Mouse (Mus musculus): ENCODE measurements around the gene Ndufb5. TPM values are rescaled to one million over a fixed set of nuclear protein-coding genes. Genes with fewer than 3 reads are reported as not detected.
"Not testable (repeated sequence)": the region's sequence is repeated elsewhere in the genome, so short reads cannot be mapped to it uniquely, and the experiment has no call there.

The Ndufb5 gene
- polyA plus RNA-seq, 1 experiment from 2014 or later = 331 TPM

- DNase-seq (ENCODE audit: low spot score) (no peak), ATAC-seq (ENCODE audit: low read depth) (no peak)
- no peak overlapping the region for H3K9ac ChIP-seq (ENCODE audit: low read depth, low read length)
- no peak overlapping the region for H3K27ac ChIP-seq (replicated peaks; ENCODE audit: low read depth, low read length)
- H3K4me1 ChIP-seq (ENCODE audit: control insufficient read depth, insufficient read depth, low read length) = no peaks in the 10 kb centered on the region
- 89% methylated on average over 4 of the region's 4 CpGs for WGBS
- no peaks in the 10 kb centered on the region for H3K9me3 ChIP-seq (ENCODE audit: control insufficient read depth, low read length)
- H3K4me2 ChIP-seq (ENCODE audit: low read depth, low read length) = no peak overlapping the region
- no peaks in the 10 kb centered on the region for H3K27me3 ChIP-seq (replicated peaks; ENCODE audit: control insufficient read depth, insufficient read depth, low read length)
- no peaks in the 10 kb centered on the region for H3K36me3 ChIP-seq (ENCODE audit: control insufficient read depth, insufficient read depth, low read length)
- H3K4me3 ChIP-seq (ENCODE audit: low read depth, low read length) = no peak overlapping the region
These were observed 41.2 kb upstream of the Ndufb5 start for GRCm38 (mm10) chr3:32695583-32695980.

- Histone ChIP-seq H3K27me3 (replicated peaks; ENCODE audit: control insufficient read depth, insufficient read depth, low read length) (no peaks in the 10 kb centered on the region), H3K36me3 (ENCODE audit: control insufficient read depth, insufficient read depth, low read length) (no peaks in the 10 kb centered on the region), H3K9me3 (ENCODE audit: control insufficient read depth, low read length) (no peaks in the 10 kb centered on the region), H3K27ac (replicated peaks; ENCODE audit: low read depth, low read length) (no peak overlapping the region), H3K4me1 (ENCODE audit: control insufficient read depth, insufficient read depth, low read length) (no peaks in the 10 kb centered on the region), H3K9ac (ENCODE audit: low read depth, low read length) (0 out of 2 replicates have a peak overlapping the region, but pooled peaks have one; percentile 25), H3K4me3 (ENCODE audit: low read depth, low read length) (no peak overlapping the region), H3K4me2 (ENCODE audit: low read depth, low read length) (no peak overlapping the region)
- WGBS = 40% methylated on average over 7 of the region's 7 CpGs
- DNase-seq (ENCODE audit: low spot score) (peak; percentile 88), ATAC-seq (ENCODE audit: low read depth) (peak; percentile 63; the same call in 1 of the 2 replicates)
These were observed 38.4 kb upstream of the Ndufb5 start for GRCm38 (mm10) chr3:32698228-32698863.

GRCm38 (mm10) chr3:32704021-32704420 lies 32.8 kb upstream of the Ndufb5 start:
- not testable (repeated sequence) for H3K9me3 ChIP-seq (ENCODE audit: control insufficient read depth, low read length); DNase-seq (ENCODE audit: low spot score); H3K4me2 ChIP-seq (ENCODE audit: low read depth, low read length); ATAC-seq (ENCODE audit: low read depth); H3K27ac ChIP-seq (replicated peaks; ENCODE audit: low read depth, low read length); H3K27me3 ChIP-seq (replicated peaks; ENCODE audit: control insufficient read depth, insufficient read depth, low read length); H3K36me3 ChIP-seq (ENCODE audit: control insufficient read depth, insufficient read depth, low read length); H3K4me3 ChIP-seq (ENCODE audit: low read depth, low read length); H3K9ac ChIP-seq (ENCODE audit: low read depth, low read length); H3K4me1 ChIP-seq (ENCODE audit: control insufficient read depth, insufficient read depth, low read length)
- 93% methylated on average over 6 of the region's 6 CpGs for WGBS

GRCm38 (mm10) chr3:32704632-32705031 lies 32.2 kb upstream of the Ndufb5 start:
- H3K27me3 ChIP-seq (replicated peaks; ENCODE audit: control insufficient read depth, insufficient read depth, low read length); H3K4me3 ChIP-seq (ENCODE audit: low read depth, low read length); DNase-seq (ENCODE audit: low spot score); H3K4me2 ChIP-seq (ENCODE audit: low read depth, low read length); H3K36me3 ChIP-seq (ENCODE audit: control insufficient read depth, insufficient read depth, low read length); H3K9me3 ChIP-seq (ENCODE audit: control insufficient read depth, low read length); H3K27ac ChIP-seq (replicated peaks; ENCODE audit: low read depth, low read length); H3K9ac ChIP-seq (ENCODE audit: low read depth, low read length); H3K4me1 ChIP-seq (ENCODE audit: control insufficient read depth, insufficient read depth, low read length); ATAC-seq (ENCODE audit: low read depth): not testable (repeated sequence)
- WGBS = 82% methylated on average over 10 of the region's 10 CpGs

GRCm38 (mm10) chr3:32705647-32706348 lies 31.0 kb upstream of the Ndufb5 start, which contains the start of gene Actl6a:
Actl6a (plus strand) TSS chr3:32706298.
- WGBS = 81% methylated on average over 9 of the region's 9 CpGs
- not testable (repeated sequence) for H3K4me2 ChIP-seq (ENCODE audit: low read depth, low read length); H3K27ac ChIP-seq (replicated peaks; ENCODE audit: low read depth, low read length); ATAC-seq (ENCODE audit: low read depth); H3K4me1 ChIP-seq (ENCODE audit: control insufficient read depth, insufficient read depth, low read length); H3K27me3 ChIP-seq (replicated peaks; ENCODE audit: control insufficient read depth, insufficient read depth, low read length); H3K9ac ChIP-seq (ENCODE audit: low read depth, low read length); H3K4me3 ChIP-seq (ENCODE audit: low read depth, low read length); H3K36me3 ChIP-seq (ENCODE audit: control insufficient read depth, insufficient read depth, low read length); H3K9me3 ChIP-seq (ENCODE audit: control insufficient read depth, low read length); DNase-seq (ENCODE audit: low spot score)

- H3K4me3 ChIP-seq (ENCODE audit: low read depth, low read length) = peak overlapping the region; percentile 94
- no peaks in the 10 kb centered on the region for H3K9me3 ChIP-seq (ENCODE audit: control insufficient read depth, low read length)
- DNase-seq (ENCODE audit: low spot score) (no peak), ATAC-seq (ENCODE audit: low read depth) (no peak)
- H3K4me2 ChIP-seq (ENCODE audit: low read depth, low read length) = peak overlapping the region; percentile 57
- 2% methylated on average over 4 of the region's 4 CpGs for WGBS
- no peak overlapping the region for H3K27ac ChIP-seq (replicated peaks; ENCODE audit: low read depth, low read length)
- H3K27me3 ChIP-seq (replicated peaks; ENCODE audit: control insufficient read depth, insufficient read depth, low read length) = no peaks in the 10 kb centered on the region
- peaks cover 15% of the 10 kb centered on the region for H3K36me3 ChIP-seq (ENCODE audit: control insufficient read depth, insufficient read depth, low read length)
- peaks cover 5% of the 10 kb centered on the region; the same call in 1 of the 2 replicates for H3K4me1 ChIP-seq (ENCODE audit: control insufficient read depth, insufficient read depth, low read length)
- peak overlapping the region; percentile 46; the same call in 1 of the 2 replicates for H3K9ac ChIP-seq (ENCODE audit: low read depth, low read length)
These were observed 28.8 kb upstream of the Ndufb5 start for GRCm38 (mm10) chr3:32708052-32708367.

- ATAC-seq (ENCODE audit: low read depth) = peak; percentile 100
- Histone ChIP-seq H3K4me2 (ENCODE audit: low read depth, low read length) (peak overlapping the region; percentile 57), H3K4me1 (ENCODE audit: control insufficient read depth, insufficient read depth, low read length) (peaks cover 5% of the 10 kb centered on the region; the same call in 1 of the 2 replicates), H3K9ac (ENCODE audit: low read depth, low read length) (peak overlapping the region; percentile 93), H3K4me3 (ENCODE audit: low read depth, low read length) (peak overlapping the region; percentile 94), H3K36me3 (ENCODE audit: control insufficient read depth, insufficient read depth, low read length) (peaks cover 21% of the 10 kb centered on the region), H3K9me3 (ENCODE audit: control insufficient read depth, low read length) (no peaks in the 10 kb centered on the region), H3K27ac (replicated peaks; ENCODE audit: low read depth, low read length) (peak overlapping the region; percentile 87), H3K27me3 (replicated peaks; ENCODE audit: control insufficient read depth, insufficient read depth, low read length) (no peaks in the 10 kb centered on the region)
- WGBS = 2% methylated on average over 38 of the region's 90 CpGs
- peak; percentile 99 for DNase-seq (ENCODE audit: low spot score)
These were observed 28.2 kb upstream of the Ndufb5 start for GRCm38 (mm10) chr3:32708368-32709231.

- 6% methylated on average over 9 of the region's 9 CpGs for WGBS
- Histone ChIP-seq H3K4me3 (ENCODE audit: low read depth, low read length) (peak overlapping the region; percentile 94), H3K9me3 (ENCODE audit: control insufficient read depth, low read length) (no peaks in the 10 kb centered on the region), H3K4me1 (ENCODE audit: control insufficient read depth, insufficient read depth, low read length) (peaks cover 5% of the 10 kb centered on the region; the same call in 1 of the 2 replicates), H3K9ac (ENCODE audit: low read depth, low read length) (peak overlapping the region; percentile 93), H3K4me2 (ENCODE audit: low read depth, low read length) (peak overlapping the region; percentile 57), H3K27ac (replicated peaks; ENCODE audit: low read depth, low read length) (peak overlapping the region; percentile 87), H3K27me3 (replicated peaks; ENCODE audit: control insufficient read depth, insufficient read depth, low read length) (no peaks in the 10 kb centered on the region), H3K36me3 (ENCODE audit: control insufficient read depth, insufficient read depth, low read length) (peaks cover 29% of the 10 kb centered on the region)
- no peak for DNase-seq (ENCODE audit: low spot score)
- ATAC-seq (ENCODE audit: low read depth) = no peak
These were observed 27.4 kb upstream of the Ndufb5 start for GRCm38 (mm10) chr3:32709388-32709787.

Measured in embryonic facial prominence, embryonic 14.5 days (tissue).